Mouse (Mus musculus) mesoderm, embryonic 11.5 days (tissue): ENCODE data around the gene Ptprn2.

Experiments
- DNase-seq: peaks from one replicate; pipeline ENCODE4 v3.0.0-alpha.2; 2012; ENCODE audit warnings: low read depth, low spot score

Ptprn2 gene

GRCm38 (mm10) chr12:117127485-117127884, 642.0 kb downstream of the Ptprn2 start:
- no peak for DNase-seq

DNA sequence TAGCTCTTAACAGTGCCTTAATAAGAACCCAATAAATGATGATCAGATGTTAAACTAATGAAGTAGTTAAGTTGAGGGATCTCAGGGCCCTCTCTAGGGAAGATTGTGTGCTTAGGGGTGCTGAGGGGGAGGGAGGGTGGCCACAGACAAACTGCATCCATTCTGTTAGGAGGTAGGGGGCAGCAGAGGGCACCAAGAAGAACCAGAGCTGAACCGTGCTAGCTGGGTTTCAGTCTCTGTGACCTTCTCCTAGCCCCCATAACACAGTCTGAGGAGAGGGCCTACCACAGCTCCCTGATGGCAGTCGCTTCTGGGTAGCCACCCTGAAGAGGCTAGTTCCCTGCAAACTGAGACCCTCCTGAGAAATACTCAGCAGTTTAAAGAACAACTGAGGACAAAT, 646.6 kb downstream of the Ptprn2 start:
- DNase-seq, result peak; percentile 27

GRCm38 (mm10) chr12:117135205-117135604, 649.7 kb downstream of the Ptprn2 start:
- no peak for DNase-seq

DNA sequence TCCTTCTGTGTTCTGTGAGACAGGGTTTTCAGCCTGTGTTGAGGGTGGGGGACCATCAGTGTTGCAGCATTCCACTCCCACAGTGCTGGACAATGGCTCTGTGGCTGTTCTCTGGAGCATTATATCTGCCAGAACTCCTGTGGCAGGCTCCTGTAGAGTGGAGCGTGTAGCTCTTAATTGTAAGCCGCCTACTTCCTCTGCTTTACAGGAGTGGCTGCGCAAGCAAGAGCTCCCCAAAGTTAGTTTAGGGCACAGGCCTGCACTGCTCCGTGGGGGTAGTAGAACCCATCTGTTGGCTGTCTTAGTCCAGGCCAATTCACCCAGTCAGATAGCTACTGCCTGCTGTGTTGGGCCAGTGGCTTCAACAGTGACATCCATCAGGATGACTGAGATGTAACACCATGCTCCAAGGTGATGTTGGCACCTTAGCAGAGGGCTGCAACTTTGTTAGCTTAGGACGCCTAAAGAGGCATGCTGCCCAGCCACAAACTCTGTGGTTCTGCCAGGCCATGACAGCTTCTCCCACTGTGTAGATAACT, 651.0 kb downstream of the Ptprn2 start:
- no peak for DNase-seq

DNA sequence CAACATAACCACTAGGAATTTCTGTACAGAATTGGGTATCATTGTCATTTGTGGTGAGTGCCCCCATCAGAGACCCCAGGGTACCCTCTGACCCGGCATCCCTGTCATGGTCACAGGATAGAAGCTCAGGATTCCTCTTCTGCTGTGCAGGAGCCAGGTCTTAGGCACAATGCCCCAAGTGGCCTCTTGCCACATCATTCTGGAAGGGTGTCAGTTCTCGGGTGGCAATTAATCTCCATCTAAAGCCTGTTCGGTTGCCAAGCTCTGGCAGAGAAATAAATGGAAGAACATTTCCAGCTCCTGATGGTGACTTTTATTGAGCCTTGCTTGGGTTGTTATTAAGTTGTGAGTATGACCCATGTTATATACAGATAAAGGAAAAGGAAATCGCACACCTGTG, 655.4 kb downstream of the Ptprn2 start:
- no peak for DNase-seq

DNA sequence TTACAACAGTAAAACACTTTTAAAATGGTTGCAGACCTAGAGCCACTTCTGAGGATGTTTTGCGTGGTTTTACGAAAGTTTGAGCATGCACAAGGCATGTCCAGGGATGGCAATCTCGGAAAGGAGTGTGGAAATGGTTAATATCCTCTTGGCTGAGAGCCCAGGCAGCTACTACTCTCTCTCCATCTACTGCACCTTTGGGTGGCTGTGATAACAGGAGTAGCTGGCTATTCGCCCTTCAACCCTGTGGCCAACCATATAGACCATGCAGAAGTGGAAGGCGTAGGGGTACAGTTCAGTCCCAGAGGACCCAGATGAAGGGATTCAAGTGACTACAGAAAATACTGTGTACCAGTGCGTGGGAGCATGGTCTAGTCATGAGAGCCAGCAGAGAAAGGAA, 655.9 kb downstream of the Ptprn2 start:
- DNase-seq, result no peak

DNA sequence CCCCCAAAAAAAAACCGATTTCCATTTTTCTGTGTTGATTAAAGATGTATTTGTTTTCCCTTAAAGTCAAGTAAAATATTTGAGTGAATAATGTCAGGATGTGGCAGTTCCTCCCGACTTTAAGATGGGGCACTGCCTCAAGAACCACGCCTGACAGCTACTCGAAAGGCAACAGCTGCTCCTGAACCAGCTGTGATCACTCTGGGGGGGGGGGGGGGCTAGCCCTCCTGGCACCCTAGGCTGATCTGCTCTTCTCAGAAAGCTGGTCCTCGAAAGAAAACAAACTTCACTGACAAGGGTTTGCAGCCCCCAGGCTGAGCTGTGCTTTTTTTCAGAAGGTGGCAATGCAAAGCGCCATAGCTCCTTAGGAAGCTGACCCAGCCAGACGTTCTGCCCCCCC, 663.7 kb downstream of the Ptprn2 start:
- DNase-seq, result no peak

DNA sequence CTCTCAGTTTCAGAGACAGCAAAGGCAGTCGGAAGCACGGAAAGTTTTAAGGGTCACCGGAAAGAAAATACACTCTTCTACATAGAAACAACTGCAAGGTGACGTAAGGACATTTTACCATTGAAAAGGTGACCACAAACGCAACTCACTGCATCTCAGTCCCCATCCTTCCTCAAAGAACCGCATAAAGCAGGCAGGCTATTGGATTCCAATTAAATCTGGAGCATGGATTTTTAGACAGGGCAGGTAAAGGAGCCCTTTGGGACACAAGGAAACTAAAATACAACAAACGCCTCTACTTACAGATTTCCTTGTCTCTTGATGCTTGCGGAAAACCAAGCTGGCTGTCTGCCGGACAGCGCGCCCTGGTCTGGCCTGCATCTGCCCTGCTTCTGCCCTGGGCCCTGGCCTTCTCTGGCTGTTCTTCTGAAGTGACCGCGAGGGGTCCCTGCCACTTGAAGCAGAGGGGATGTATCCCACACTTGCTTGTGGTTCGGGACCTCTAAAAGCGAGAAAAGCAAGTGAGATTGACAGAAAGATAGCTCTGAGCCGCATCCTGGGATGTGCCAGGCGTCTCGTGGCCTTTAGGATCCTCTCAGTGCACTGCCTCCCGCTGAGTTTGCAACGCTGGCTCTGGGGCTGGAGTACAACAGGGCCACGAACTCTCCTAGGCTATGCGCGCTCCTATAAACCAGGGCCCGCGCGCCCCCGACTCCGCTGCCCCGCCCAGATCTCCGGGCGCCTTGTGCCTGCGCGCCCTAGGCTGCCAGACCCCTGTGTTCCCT, 665.3 kb downstream of the Ptprn2 start:
- peak; percentile 39 for DNase-seq

GRCm38 (mm10) chr12:117151611-117152010, 666.1 kb downstream of the Ptprn2 start:
- no peak for DNase-seq

DNA sequence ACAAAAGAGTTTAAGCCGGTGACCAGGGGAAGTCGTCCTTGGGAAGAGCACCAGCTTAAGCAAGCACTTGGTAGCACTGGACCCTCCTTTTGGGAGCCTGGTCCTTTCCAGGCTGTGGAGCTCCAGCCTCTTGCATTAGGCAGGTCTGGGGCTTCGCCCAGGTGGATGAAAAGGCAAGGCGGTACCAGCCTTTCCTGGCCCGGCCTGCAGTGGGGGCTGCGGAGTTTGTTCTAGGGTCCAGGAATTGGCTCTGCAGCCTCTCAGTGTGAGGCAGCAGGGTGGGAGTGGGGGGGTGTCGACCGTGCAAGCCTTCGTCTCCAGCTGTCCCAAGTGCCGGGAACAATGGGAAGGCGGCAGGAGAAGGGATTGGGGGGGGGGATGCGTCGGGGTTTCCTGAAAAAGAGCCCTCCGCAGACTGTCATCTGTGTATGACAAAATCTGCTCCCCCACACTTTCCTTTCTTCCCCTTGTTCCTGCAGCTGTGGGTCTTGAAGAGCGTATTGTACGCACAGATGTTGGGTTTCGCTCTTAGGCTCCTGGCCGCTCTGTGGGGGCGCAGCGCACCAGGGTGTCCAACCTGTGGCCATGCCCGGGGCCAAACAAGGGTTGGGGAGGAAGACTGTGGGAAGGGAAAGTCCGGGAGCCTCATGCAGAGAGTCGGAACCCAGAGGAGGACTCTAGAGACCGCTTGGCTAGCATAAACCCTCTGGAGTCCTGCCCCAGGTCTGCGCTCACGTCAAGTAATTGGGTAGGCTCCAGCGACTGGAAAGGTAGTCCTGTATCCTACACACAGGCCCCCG, 667.0 kb downstream of the Ptprn2 start:
- DNase-seq, result no peak

DNA sequence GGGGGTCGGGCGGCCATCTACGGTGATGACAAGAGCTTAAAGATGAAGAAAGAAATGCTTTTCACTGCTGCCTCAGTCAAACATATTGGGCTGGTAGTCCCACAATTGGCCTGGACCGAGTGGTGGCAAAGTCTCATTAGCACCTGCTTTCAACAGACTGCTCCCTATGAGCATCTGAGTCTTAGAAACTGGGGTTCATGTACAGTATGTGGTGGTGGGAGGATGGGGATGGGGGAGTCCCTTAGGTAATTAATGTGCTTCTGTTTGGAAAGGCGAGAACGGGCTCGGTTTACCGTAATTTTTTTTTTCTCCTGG, 667.6 kb downstream of the Ptprn2 start:
- no peak for DNase-seq

GRCm38 (mm10) chr12:117153671-117154355, 668.3 kb downstream of the Ptprn2 start:
- peak; percentile 63 for DNase-seq

DNA sequence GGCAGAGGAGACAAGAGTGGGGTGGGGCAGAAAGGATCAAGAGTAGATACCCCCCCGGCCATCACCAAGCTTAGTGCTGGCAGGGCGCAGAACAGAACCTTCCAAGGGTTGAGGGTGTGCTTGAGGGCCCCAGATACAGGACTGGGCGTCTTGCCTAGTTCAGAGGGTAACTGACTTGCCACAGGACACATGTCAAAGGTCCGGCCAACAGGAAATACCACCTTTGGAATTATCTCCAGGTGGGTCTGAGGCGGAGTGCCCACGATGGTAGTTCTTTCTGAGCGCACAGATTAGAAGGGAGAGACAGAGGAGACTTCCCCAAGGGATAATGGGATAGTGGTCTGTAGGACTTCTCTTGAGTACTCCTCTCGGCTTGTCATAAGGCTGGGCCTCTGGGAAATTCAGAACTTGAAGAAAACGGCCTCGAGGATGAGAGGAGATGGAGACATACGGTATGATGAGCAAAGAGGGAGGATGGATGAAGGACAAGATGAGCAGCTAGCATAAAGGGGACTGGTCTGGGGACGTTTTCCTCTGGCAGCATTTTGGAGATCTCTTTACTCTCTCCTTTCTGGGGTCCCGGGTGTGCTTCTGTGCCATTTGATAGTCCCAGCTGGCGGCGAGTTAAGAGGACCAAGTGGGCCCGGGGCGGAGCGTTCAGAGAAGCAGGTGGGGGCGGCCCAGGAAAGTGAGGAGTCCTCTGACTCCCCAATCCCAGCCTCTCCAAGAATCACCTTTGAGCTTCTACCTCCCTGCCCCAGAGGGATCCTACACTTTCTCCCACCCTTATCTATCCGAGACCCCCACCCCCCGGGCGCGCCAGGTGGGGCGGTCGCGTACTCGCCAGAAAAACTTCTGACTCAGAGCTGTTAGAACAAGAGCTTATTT, 669.1 kb downstream of the Ptprn2 start:
- DNase-seq, result no peak

DNA sequence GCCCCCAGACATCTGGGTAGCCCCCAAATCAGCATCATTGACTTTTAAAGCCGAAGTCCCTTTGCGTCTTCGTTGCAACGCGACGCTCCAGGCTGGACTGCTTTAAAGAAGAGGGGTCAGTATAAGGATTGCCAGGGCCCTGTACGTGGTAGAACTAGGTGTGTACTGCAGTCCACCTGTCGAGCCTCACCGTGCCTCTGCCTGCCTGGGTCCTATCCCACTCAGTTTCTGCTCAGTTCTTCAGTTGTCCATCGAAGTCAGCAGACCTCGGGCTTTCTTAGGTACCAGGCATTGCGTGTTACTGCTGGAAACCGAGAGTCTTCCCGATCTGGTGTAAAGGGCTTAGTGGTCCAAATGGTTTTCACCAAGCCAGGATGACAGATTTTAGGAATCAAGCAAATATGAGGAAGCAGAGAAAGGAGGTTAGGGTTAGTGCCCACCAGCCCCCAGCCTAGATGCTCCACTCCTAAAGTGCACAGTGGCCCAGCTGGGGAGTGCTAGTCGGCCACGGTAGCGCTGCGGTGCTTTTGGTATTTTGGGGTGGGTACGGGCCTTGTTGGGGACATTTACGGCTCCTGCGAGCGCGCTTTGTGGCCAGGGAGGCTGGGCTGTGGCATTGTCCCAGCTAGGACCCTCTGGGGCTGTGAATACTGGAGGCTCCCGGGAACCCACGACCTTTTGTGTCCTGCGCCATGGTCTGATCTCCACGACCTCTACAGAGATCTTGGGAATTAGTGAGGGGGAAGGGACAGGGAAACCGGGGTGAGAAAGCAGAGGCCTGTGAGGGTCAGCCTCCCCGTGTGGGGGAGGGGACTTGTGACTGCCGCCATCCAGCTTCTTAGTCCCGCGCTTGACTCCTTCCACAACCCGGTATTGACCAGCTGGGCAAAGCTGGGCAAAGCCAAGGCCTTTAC, 670.0 kb downstream of the Ptprn2 start:
- DNase-seq, result peak; percentile 62

GRCm38 (mm10) chr12:117156256-117156655, 670.7 kb downstream of the Ptprn2 start:
- DNase-seq, result no peak

- DNase-seq, result peak; percentile 44
These were observed 671.3 kb downstream of the Ptprn2 start for GRCm38 (mm10) chr12:117156786-117157185.

GRCm38 (mm10) chr12:117157249-117157648, 671.7 kb downstream of the Ptprn2 start:
- DNase-seq, result no peak

DNA sequence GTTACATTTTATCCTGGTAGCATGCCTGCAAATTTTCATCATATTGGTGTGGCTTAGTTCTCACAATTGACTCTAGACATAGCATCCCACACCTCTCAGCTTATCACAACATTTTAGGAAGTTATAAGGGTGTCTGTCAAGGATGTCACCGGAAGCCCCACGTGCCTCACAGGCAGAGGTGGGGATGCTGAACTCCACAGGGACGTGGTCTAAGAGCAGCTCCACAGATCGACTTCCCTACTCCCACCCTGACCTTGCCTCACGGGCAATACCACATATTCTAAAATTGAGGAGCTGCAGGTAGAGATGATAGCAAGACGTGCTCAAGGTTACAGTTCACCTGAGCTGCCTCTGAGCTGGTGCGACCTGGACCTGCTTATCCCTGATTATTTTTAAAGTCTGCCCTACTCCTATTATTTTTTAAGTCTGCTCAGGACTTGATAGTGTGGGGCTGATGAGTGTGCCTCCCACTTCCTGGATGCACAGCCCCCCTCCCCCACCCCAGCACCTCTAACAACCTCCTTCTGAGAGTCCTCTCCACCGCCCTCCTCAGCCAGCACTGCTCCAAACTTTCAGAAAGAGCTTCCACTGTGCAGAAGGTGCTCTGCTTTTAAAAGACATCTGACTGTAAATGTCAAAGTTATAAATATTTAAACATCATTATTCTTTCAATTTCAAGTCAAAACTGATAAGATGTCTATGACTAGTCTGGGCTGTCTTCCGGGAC, 672.3 kb downstream of the Ptprn2 start:
- DNase-seq, result no peak

- DNase-seq, result no peak
These were observed 673.6 kb downstream of the Ptprn2 start for GRCm38 (mm10) chr12:117158950-117159668.
